Mouse (Mus musculus): ENCODE data around the gene Mtx1.

- no peak for TF ChIP-seq POLR2A (IDR thresholded peaks at IDR 0.05; ENCODE audit: control insufficient read depth, extremely low read depth, insufficient read depth, low read length, poor library complexity)
- no peak for TF ChIP-seq CTCF (IDR thresholded peaks at IDR 0.05; ENCODE audit: borderline replicate concordance, control insufficient read depth, extremely low read depth, insufficient read depth, low read length, poor library complexity)
Measured at GRCm38 (mm10) chr3:89159211-89159610, 67.7 kb downstream of the Mtx1 start.

Measured in thymus, adult 2 months (tissue).